Mouse (Mus musculus): ENCODE data around the gene Gm5737. TPM values are rescaled to one million over a fixed set of nuclear protein-coding genes. Genes with fewer than 3 reads are reported as not detected.

Gene Gm5737
- polyA plus RNA-seq, 1 experiment from 2014 or later: not detected

GRCm38 (mm10) chr7:120875540-120876388 lies 63.6 kb downstream of the Gm5737 start:
- no peaks in the 10 kb centered on the region for H3K9me3 ChIP-seq (ENCODE audit: low read length)
- WGBS (ENCODE audit: insufficient replicate concordance): 62% methylated on average over 3 of the region's 3 CpGs
- H3K9ac ChIP-seq (replicated peaks): peak overlapping the region; percentile 48
- no peaks in the 10 kb centered on the region for H3K27me3 ChIP-seq (ENCODE audit: insufficient read depth, low read length)
- ATAC-seq (peak; percentile 39), DNase-seq (no peak)
- no peak for TF ChIP-seq CTCF (IDR thresholded peaks at IDR 0.05; ENCODE audit: low read depth)
- no peak for TF ChIP-seq EP300 (IDR thresholded peaks at IDR 0.05; ENCODE audit: low read depth)
- H3K27ac ChIP-seq (ENCODE audit: low read depth): peak overlapping the region; percentile 94
- peak overlapping the region; percentile 60 for H3K4me2 ChIP-seq (ENCODE audit: low read depth, low read length)
- H3K36me3 ChIP-seq (replicated peaks; ENCODE audit: insufficient read depth, low read length): peaks cover 50% of the 10 kb centered on the region
- peaks cover 18% of the 10 kb centered on the region for H3K4me1 ChIP-seq (ENCODE audit: insufficient read depth)
- H3K4me3 ChIP-seq (ENCODE audit: low read depth, low read length): peak overlapping the region; percentile 24

GRCm38 (mm10) chr7:120878271-120878670 lies 66.1 kb downstream of the Gm5737 start:
- H3K4me1 ChIP-seq (ENCODE audit: insufficient read depth): peaks cover 30% of the 10 kb centered on the region
- H3K9ac ChIP-seq (replicated peaks): no peak overlapping the region
- ATAC-seq (no peak), DNase-seq (no peak)
- no peaks in the 10 kb centered on the region for H3K27me3 ChIP-seq (ENCODE audit: insufficient read depth, low read length)
- no peak for TF ChIP-seq CTCF (IDR thresholded peaks at IDR 0.05; ENCODE audit: low read depth)
- no peak for TF ChIP-seq EP300 (IDR thresholded peaks at IDR 0.05; ENCODE audit: low read depth)
- no peaks in the 10 kb centered on the region for H3K9me3 ChIP-seq (ENCODE audit: low read length)
- H3K36me3 ChIP-seq (replicated peaks; ENCODE audit: insufficient read depth, low read length): peaks cover 65% of the 10 kb centered on the region
- H3K4me3 ChIP-seq (ENCODE audit: low read depth, low read length): no peak overlapping the region
- peak overlapping the region; percentile 71; the same call in 1 of the 2 replicates for H3K4me2 ChIP-seq (ENCODE audit: low read depth, low read length)
- 87% methylated on average over 6 of the region's 6 CpGs for WGBS (ENCODE audit: insufficient replicate concordance)
- H3K27ac ChIP-seq (ENCODE audit: low read depth): no peak overlapping the region

GRCm38 (mm10) chr7:120879972-120880371 lies 67.8 kb downstream of the Gm5737 start:
- H3K27ac ChIP-seq (ENCODE audit: low read depth): peak overlapping the region; percentile 64; the same call in 1 of the 2 replicates
- peak overlapping the region; percentile 71 for H3K4me2 ChIP-seq (ENCODE audit: low read depth, low read length)
- TF ChIP-seq CTCF (IDR thresholded peaks at IDR 0.05; ENCODE audit: low read depth) (no peak), EP300 (IDR thresholded peaks at IDR 0.05; ENCODE audit: low read depth) (no peak)
- peak overlapping the region; percentile 54 for H3K4me3 ChIP-seq (ENCODE audit: low read depth, low read length)
- H3K36me3 ChIP-seq (replicated peaks; ENCODE audit: insufficient read depth, low read length): peaks cover 63% of the 10 kb centered on the region
- H3K9ac ChIP-seq (replicated peaks): peak overlapping the region; percentile 59
- 78% methylated on average over 3 of the region's 3 CpGs for WGBS (ENCODE audit: insufficient replicate concordance)
- H3K9me3 ChIP-seq (ENCODE audit: low read length): no peaks in the 10 kb centered on the region
- DNase-seq (no peak), ATAC-seq (0 out of 2 replicates have a peak, but pooled peaks have one; percentile 4)
- H3K27me3 ChIP-seq (ENCODE audit: insufficient read depth, low read length): no peaks in the 10 kb centered on the region
- peaks cover 33% of the 10 kb centered on the region for H3K4me1 ChIP-seq (ENCODE audit: insufficient read depth)

GRCm38 (mm10) chr7:120880770-120881169 lies 68.6 kb downstream of the Gm5737 start:
- peak overlapping the region; percentile 54 for H3K4me3 ChIP-seq (ENCODE audit: low read depth, low read length)
- no peak for DNase-seq
- H3K4me2 ChIP-seq (ENCODE audit: low read depth, low read length): peak overlapping the region; percentile 71
- H3K36me3 ChIP-seq (replicated peaks; ENCODE audit: insufficient read depth, low read length): peaks cover 68% of the 10 kb centered on the region
- TF ChIP-seq EP300 (IDR thresholded peaks at IDR 0.05; ENCODE audit: low read depth): no peak
- TF ChIP-seq CTCF (IDR thresholded peaks at IDR 0.05; ENCODE audit: low read depth): no peak
- no peak overlapping the region; the same call in 1 of the 2 replicates for H3K9ac ChIP-seq (replicated peaks)
- WGBS (ENCODE audit: insufficient replicate concordance): 89% methylated on average over 4 of the region's 4 CpGs
- peak; percentile 63 for ATAC-seq
- peak overlapping the region; percentile 64; the same call in 1 of the 2 replicates for H3K27ac ChIP-seq (ENCODE audit: low read depth)
- H3K4me1 ChIP-seq (ENCODE audit: insufficient read depth): peaks cover 30% of the 10 kb centered on the region
- no peaks in the 10 kb centered on the region for H3K27me3 ChIP-seq (ENCODE audit: insufficient read depth, low read length)
- no peaks in the 10 kb centered on the region for H3K9me3 ChIP-seq (ENCODE audit: low read length)

Other genes with a start within 250 kb of the Gm5737 start
- gene Uqcrc2, start 177.2 kb upstream of the Gm5737 start, polyA plus RNA-seq (2015; fragmentation: Nextera tagmentation; extraction: Ambion mirVana): 152 and 155 TPM in 2 replicates
- 0.09 and 0.21 TPM in 2 replicates for gene Pdzd9, start 142.0 kb upstream of the Gm5737 start, polyA plus RNA-seq (2015; fragmentation: Nextera tagmentation; extraction: Ambion mirVana)
- 4.9 and 6.6 TPM in 2 replicates for gene Mosmo, start 134.7 kb upstream of the Gm5737 start, polyA plus RNA-seq (2015; fragmentation: Nextera tagmentation; extraction: Ambion mirVana)
- 0.04 and 0.12 TPM in 2 replicates for gene Vwa3a, start 73.0 kb upstream of the Gm5737 start, polyA plus RNA-seq (2015; fragmentation: Nextera tagmentation; extraction: Ambion mirVana)
- 14.4 and 19.5 TPM in 2 replicates for gene Eef2k, start 30.5 kb downstream of the Gm5737 start, polyA plus RNA-seq (2015; fragmentation: Nextera tagmentation; extraction: Ambion mirVana)
- gene Polr3e, start 105.4 kb downstream of the Gm5737 start, polyA plus RNA-seq (2015; fragmentation: Nextera tagmentation; extraction: Ambion mirVana): 8.5 and 9.3 TPM in 2 replicates
- 18.1 and 21.2 TPM in 2 replicates for gene Cdr2, start 169.9 kb downstream of the Gm5737 start, polyA plus RNA-seq (2015; fragmentation: Nextera tagmentation; extraction: Ambion mirVana)
- 0.08 TPM in 1 of 2 replicates, not detected in the other for gene Mfsd13b, start 170.1 kb downstream of the Gm5737 start, polyA plus RNA-seq (2015; fragmentation: Nextera tagmentation; extraction: Ambion mirVana)
- gene Mettl9, start 222.1 kb downstream of the Gm5737 start, polyA plus RNA-seq (2015; fragmentation: Nextera tagmentation; extraction: Ambion mirVana): 34.9 and 36.4 TPM in 2 replicates

All from liver, postnatal 0 days (tissue).